Mouse (Mus musculus): ENCODE measurements at regions not wholly inside any gene's neighbourhood (a gene's known extent, or its start where the extent isn't known, plus 50 kb on each side); places are given as distances from the start of the nearest gene placed in this dataset.

- Histone ChIP-seq H3K27me3 (ENCODE audit: control insufficient read depth, insufficient read depth, low read length) (no peaks in the 10 kb centered on the region), H3K4me3 (ENCODE audit: control insufficient read depth, low read depth, low read length) (no peak overlapping the region), H3K27ac (ENCODE audit: control insufficient read depth, insufficient read depth, low read depth, low read length) (peak overlapping the region; percentile 49; the same call in 1 of the 2 replicates), H3K4me1 (ENCODE audit: control insufficient read depth, insufficient read depth, low read length) (no peaks in the 10 kb centered on the region), H3K36me3 (ENCODE audit: control insufficient read depth, insufficient read depth, low read length) (no peaks in the 10 kb centered on the region)
- no peak for TF ChIP-seq CTCF (IDR thresholded peaks at IDR 0.05; ENCODE audit: control insufficient read depth, insufficient read depth, insufficient replicate concordance, low read depth, low read length)
- no peak for TF ChIP-seq POLR2A (IDR thresholded peaks at IDR 0.05; ENCODE audit: control insufficient read depth, low read depth, low read length)
These were observed 62.6 kb upstream of the Dock1 start for GRCm38 (mm10) chr7:134607886-134608285.

- TF ChIP-seq CTCF (IDR thresholded peaks at IDR 0.05; ENCODE audit: control insufficient read depth, insufficient read depth, insufficient replicate concordance, low read depth, low read length): no peak
- TF ChIP-seq POLR2A (IDR thresholded peaks at IDR 0.05; ENCODE audit: control insufficient read depth, low read depth, low read length): no peak
- H3K27me3 ChIP-seq (ENCODE audit: control insufficient read depth, insufficient read depth, low read length): no peaks in the 10 kb centered on the region
- no peaks in the 10 kb centered on the region for H3K36me3 ChIP-seq (ENCODE audit: control insufficient read depth, insufficient read depth, low read length)
- H3K27ac ChIP-seq (ENCODE audit: control insufficient read depth, insufficient read depth, low read depth, low read length): no peak overlapping the region
- no peak overlapping the region for H3K4me3 ChIP-seq (ENCODE audit: control insufficient read depth, low read depth, low read length)
- no peaks in the 10 kb centered on the region for H3K4me1 ChIP-seq (ENCODE audit: control insufficient read depth, insufficient read depth, low read length)
These were observed 60.3 kb upstream of the Dock1 start for GRCm38 (mm10) chr7:134610159-134610558.

DNA sequence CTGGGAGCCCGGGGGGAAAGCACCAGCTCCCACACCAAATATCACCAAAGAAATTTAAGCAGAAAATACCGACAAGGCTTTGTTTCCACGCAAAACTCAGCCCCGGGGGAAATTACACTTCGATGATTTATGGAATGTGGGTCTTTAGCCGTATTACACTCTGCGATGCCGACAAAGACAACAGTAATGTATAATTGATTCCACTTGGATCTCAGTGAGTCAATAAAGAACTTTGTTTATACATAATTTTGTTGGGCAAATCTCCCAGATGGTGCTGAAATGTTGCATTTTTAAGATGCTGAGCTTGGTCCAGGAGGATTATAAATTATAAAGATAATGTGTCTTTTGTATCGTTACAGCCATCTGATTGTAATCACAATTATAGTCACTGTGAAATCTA lies 59.1 kb upstream of the Dock1 start:
- Histone ChIP-seq H3K36me3 (ENCODE audit: control insufficient read depth, insufficient read depth, low read length) (no peaks in the 10 kb centered on the region), H3K4me1 (ENCODE audit: control insufficient read depth, insufficient read depth, low read length) (no peaks in the 10 kb centered on the region), H3K27ac (ENCODE audit: control insufficient read depth, insufficient read depth, low read depth, low read length) (no peak overlapping the region), H3K27me3 (ENCODE audit: control insufficient read depth, insufficient read depth, low read length) (no peaks in the 10 kb centered on the region), H3K4me3 (ENCODE audit: control insufficient read depth, low read depth, low read length) (no peak overlapping the region)
- TF ChIP-seq CTCF (IDR thresholded peaks at IDR 0.05; ENCODE audit: control insufficient read depth, insufficient read depth, insufficient replicate concordance, low read depth, low read length) (no peak), POLR2A (IDR thresholded peaks at IDR 0.05; ENCODE audit: control insufficient read depth, low read depth, low read length) (no peak)

DNA sequence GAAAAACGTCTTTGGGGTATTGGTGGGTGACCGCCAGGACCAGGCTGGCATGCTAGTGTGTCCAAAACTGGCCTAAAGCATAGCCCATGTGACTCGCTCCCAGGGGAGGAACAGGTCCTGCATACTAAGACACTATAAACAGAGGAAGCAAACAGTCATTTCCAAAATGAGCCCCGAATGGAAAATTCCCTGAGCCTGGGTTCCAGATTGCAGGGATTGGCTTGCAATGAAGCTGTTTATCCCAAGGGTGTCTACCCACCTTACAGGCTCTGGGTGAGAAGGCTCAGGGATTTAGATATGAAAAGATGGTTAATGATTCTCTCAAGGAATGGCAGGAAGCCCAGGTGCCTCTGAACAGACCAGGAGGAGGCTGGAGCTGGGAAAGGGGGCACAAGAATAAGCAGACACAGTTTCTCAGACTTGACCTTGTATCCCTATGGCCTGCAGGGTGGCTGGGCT lies 58.2 kb upstream of the Dock1 start:
- no peaks in the 10 kb centered on the region for H3K27me3 ChIP-seq (ENCODE audit: control insufficient read depth, insufficient read depth, low read length)
- H3K4me1 ChIP-seq (ENCODE audit: control insufficient read depth, insufficient read depth, low read length): no peaks in the 10 kb centered on the region
- TF ChIP-seq POLR2A (IDR thresholded peaks at IDR 0.05; ENCODE audit: control insufficient read depth, low read depth, low read length) (no peak), CTCF (IDR thresholded peaks at IDR 0.05; ENCODE audit: control insufficient read depth, insufficient read depth, insufficient replicate concordance, low read depth, low read length) (no peak)
- H3K4me3 ChIP-seq (ENCODE audit: control insufficient read depth, low read depth, low read length): no peak overlapping the region
- H3K27ac ChIP-seq (ENCODE audit: control insufficient read depth, insufficient read depth, low read depth, low read length): no peak overlapping the region
- no peaks in the 10 kb centered on the region for H3K36me3 ChIP-seq (ENCODE audit: control insufficient read depth, insufficient read depth, low read length)

DNA sequence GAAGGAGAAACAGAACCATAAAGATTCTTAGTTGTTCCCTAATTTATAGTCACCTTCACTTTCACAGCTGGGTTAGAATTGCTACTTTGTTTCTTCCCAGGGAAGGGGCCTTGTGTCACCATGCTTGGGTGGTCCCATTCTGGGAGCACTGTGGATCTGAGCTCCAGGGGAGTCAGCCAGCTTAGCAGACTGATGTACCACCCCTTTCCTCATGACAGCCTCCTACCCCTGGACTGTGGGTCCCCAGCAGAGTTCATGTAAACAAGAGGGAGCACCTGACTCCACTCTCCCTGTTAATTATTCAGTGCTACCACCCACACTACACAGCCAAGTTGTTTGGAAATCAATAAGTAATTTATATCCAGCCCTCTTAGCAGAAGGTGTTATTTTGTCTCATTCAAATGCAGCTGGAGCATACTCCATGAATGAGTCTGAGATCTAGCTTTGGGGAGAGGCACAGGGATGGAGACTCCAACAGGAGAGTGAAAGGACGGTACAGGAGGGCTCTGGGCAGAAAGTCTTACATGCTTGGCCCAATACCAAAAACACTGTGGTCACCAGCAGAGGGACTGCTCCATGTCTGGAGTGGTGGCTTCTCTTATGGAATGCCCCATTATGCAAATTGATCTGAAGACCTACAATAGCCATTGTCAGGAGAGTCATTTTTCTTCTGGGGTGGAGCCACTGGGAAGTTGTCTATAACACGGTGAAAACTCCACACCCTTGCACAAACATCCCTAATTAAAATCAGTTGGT lies 51.1 kb upstream of the Dock1 start:
- Histone ChIP-seq H3K4me3 (ENCODE audit: control insufficient read depth, low read depth, low read length) (no peak overlapping the region), H3K27ac (ENCODE audit: control insufficient read depth, insufficient read depth, low read depth, low read length) (no peak overlapping the region), H3K36me3 (ENCODE audit: control insufficient read depth, insufficient read depth, low read length) (no peaks in the 10 kb centered on the region), H3K4me1 (ENCODE audit: control insufficient read depth, insufficient read depth, low read length) (no peaks in the 10 kb centered on the region), H3K27me3 (ENCODE audit: control insufficient read depth, insufficient read depth, low read length) (no peaks in the 10 kb centered on the region)
- TF ChIP-seq POLR2A (IDR thresholded peaks at IDR 0.05; ENCODE audit: control insufficient read depth, low read depth, low read length) (no peak), CTCF (IDR thresholded peaks at IDR 0.05; ENCODE audit: control insufficient read depth, insufficient read depth, insufficient replicate concordance, low read depth, low read length) (no peak)

- Histone ChIP-seq H3K27me3 (ENCODE audit: control insufficient read depth, insufficient read depth, low read length) (no peaks in the 10 kb centered on the region), H3K36me3 (ENCODE audit: control insufficient read depth, insufficient read depth, low read length) (no peaks in the 10 kb centered on the region), H3K27ac (ENCODE audit: control insufficient read depth, insufficient read depth, low read depth, low read length) (no peak overlapping the region), H3K4me1 (ENCODE audit: control insufficient read depth, insufficient read depth, low read length) (no peaks in the 10 kb centered on the region), H3K4me3 (ENCODE audit: control insufficient read depth, low read depth, low read length) (no peak overlapping the region)
- TF ChIP-seq CTCF (IDR thresholded peaks at IDR 0.05; ENCODE audit: control insufficient read depth, insufficient read depth, insufficient replicate concordance, low read depth, low read length) (no peak), POLR2A (IDR thresholded peaks at IDR 0.05; ENCODE audit: control insufficient read depth, low read depth, low read length) (no peak)
These were observed 50.4 kb upstream of the Dock1 start for GRCm38 (mm10) chr7:134620006-134620405.

Measured in testis, adult 2 months (tissue).